Comparison of ENCODE assay signal across 26 mouse cellular contexts in genomic region chr15:90123999-90124398, GRCm38 (mm10).
DNase-seq lines count a peak whose midpoint lies in the region; ATAC-seq and TF ChIP-seq lines count a peak whose summit lies in the region.
"Had no signal": no experiment of that assay in that cellular context is flagged by ENCODE, and none has a peak within 500 bp of the region (broad histone marks: within the 10 kb centered on the region; RNA-seq: fewer than 3 reads in every experiment).

No protein-coding gene starts in this region.

- no peaks in the 10 kb centered on the region for H3K36me3 ChIP-seq in stomach, embryonic 14.5 days (ENCODE audit: control insufficient read depth, insufficient read depth, low read length)
- no peaks in the 10 kb centered on the region for H3K36me3 ChIP-seq in stomach, postnatal 0 days (ENCODE audit: control insufficient read depth, insufficient read depth, low read length)
- H3K36me3 ChIP-seq: embryonic facial prominence, embryonic 13.5 days; forebrain, embryonic 12.5 days; hindbrain, embryonic 12.5 days; liver, embryonic 13.5 days; stomach, embryonic 15.5 days had no signal

- WGBS in stomach, embryonic 14.5 days, result 85% methylated on average over 8 of the region's 8 CpGs
- WGBS in stomach, postnatal 0 days, result 80% methylated on average over 8 of the region's 8 CpGs

- ATAC-seq in stomach, embryonic 14.5 days (ENCODE audit: insufficient number of reproducible peaks, insufficient read depth, low FRiP score, low read depth), result 0 out of 2 replicates have a peak, but pooled peaks have one; percentile 37
- no peak for ATAC-seq in stomach, postnatal 0 days (ENCODE audit: low FRiP score, low TSS enrichment)
- no peak for ATAC-seq in megakaryocyte-erythroid progenitor cell, adult 5-6 weeks (replicated peaks; ENCODE audit: low FRiP score, low TSS enrichment, poor library complexity, severe bottlenecking)
- ATAC-seq: intestine, postnatal 0 days had no signal

- no peaks in the 10 kb centered on the region for H3K9me3 ChIP-seq in stomach, embryonic 14.5 days (ENCODE audit: control insufficient read depth, low read depth, low read length)
- no peaks in the 10 kb centered on the region for H3K9me3 ChIP-seq in stomach, postnatal 0 days (ENCODE audit: control insufficient read depth, low read length)
- H3K9me3 ChIP-seq: embryonic facial prominence, embryonic 13.5 days; forebrain, embryonic 12.5 days; hindbrain, embryonic 12.5 days; liver, embryonic 13.5 days; stomach, embryonic 15.5 days had no signal

- TF ChIP-seq CTCF in stomach, postnatal 0 days (IDR thresholded peaks at IDR 0.05; ENCODE audit: low read depth), result no peak

- TF ChIP-seq EP300 in stomach, postnatal 0 days (optimal IDR thresholded peaks at IDR 0.05), result no peak

- H3K4me2 ChIP-seq in stomach, embryonic 14.5 days (replicated peaks; ENCODE audit: low read depth, low read length), result no peak overlapping the region
- H3K4me2 ChIP-seq in stomach, postnatal 0 days (replicated peaks; ENCODE audit: low read depth), result no peak overlapping the region
- H3K4me2 ChIP-seq: embryonic facial prominence, embryonic 13.5 days; forebrain, embryonic 12.5 days; hindbrain, embryonic 12.5 days; liver, embryonic 13.5 days; stomach, embryonic 15.5 days had no signal

- H3K9ac ChIP-seq in stomach, embryonic 14.5 days (replicated peaks; ENCODE audit: low read depth, low read length), result no peak overlapping the region
- H3K9ac ChIP-seq in stomach, postnatal 0 days (ENCODE audit: low read length), result no peak overlapping the region
- H3K9ac ChIP-seq: embryonic facial prominence, embryonic 13.5 days; forebrain, embryonic 12.5 days; hindbrain, embryonic 12.5 days; liver, embryonic 13.5 days; stomach, embryonic 15.5 days had no signal

- no peak overlapping the region for H3K4me3 ChIP-seq in stomach, embryonic 14.5 days (ENCODE audit: low read depth, low read length)
- no peak overlapping the region for H3K4me3 ChIP-seq in stomach, postnatal 0 days (ENCODE audit: low read depth, low read length)
- H3K4me3 ChIP-seq: embryonic facial prominence, embryonic 13.5 days; erythroblast, embryonic 14.5 days; forebrain, embryonic 12.5 days; heart, adult 2 months; hindbrain, embryonic 12.5 days; liver, embryonic 13.5 days; stomach, embryonic 15.5 days had no signal

- H3K27me3 ChIP-seq in stomach, embryonic 14.5 days (ENCODE audit: control insufficient read depth, insufficient read depth, low read length), result no peaks in the 10 kb centered on the region
- H3K27me3 ChIP-seq in stomach, postnatal 0 days (ENCODE audit: control insufficient read depth, insufficient read depth, low read length), result no peaks in the 10 kb centered on the region
- H3K27me3 ChIP-seq: embryonic facial prominence, embryonic 13.5 days; hindbrain, embryonic 12.5 days; liver, embryonic 13.5 days; stomach, embryonic 15.5 days had no signal

- H3K27ac ChIP-seq in stomach, embryonic 14.5 days (ENCODE audit: low read length), result no peak overlapping the region
- no peak overlapping the region for H3K27ac ChIP-seq in stomach, postnatal 0 days (replicated peaks)
- H3K27ac ChIP-seq: embryonic facial prominence, embryonic 13.5 days; forebrain, embryonic 12.5 days; heart, adult 2 months; hindbrain, embryonic 12.5 days; liver, embryonic 13.5 days; stomach, embryonic 15.5 days had no signal

- intact Hi-C loops in left cerebral cortex, postnatal 4 days (cut with DNase I), result no loop called here
- intact Hi-C loops in left cerebral cortex, postnatal 25 days (cut with DNase I), result no loop called here

- peak; percentile 42 for DNase-seq in left cerebral cortex, adult 11 months (ENCODE audit: low spot score)
- no peak for DNase-seq in left cerebral cortex, postnatal 4 days
- no peak for DNase-seq in stomach, postnatal 0 days (ENCODE audit: low spot score)
- peak; percentile 7 to 89 for DNase-seq in left cerebral cortex, postnatal 25 days (ENCODE audit: low spot score in 2 of 2)
- no peak for DNase-seq in cerebellum, adult 9-10 months
- DNase-seq: adrenal gland, adult 2 months; cerebellum, adult 11-12 months; cerebellum, postnatal 14 days; gastrocnemius, postnatal 14 days; heart, adult 2 months; kidney, postnatal 36 days; liver, embryonic 13.5 days; lung, adult 2 months; lung, postnatal 14 days; midbrain, embryonic 14.5 days; retina, postnatal 1 day; thymus, adult 2 months; thymus, postnatal 4 days had no signal

- no peaks in the 10 kb centered on the region for H3K4me1 ChIP-seq in stomach, embryonic 14.5 days (ENCODE audit: control insufficient read depth, insufficient read depth, low read length)
- H3K4me1 ChIP-seq in stomach, postnatal 0 days (replicated peaks; ENCODE audit: control insufficient read depth, insufficient read depth), result no peaks in the 10 kb centered on the region
- H3K4me1 ChIP-seq: embryonic facial prominence, embryonic 13.5 days; hindbrain, embryonic 12.5 days; liver, embryonic 13.5 days; stomach, embryonic 15.5 days had no signal

Comparison
In these comparisons a context has a peak if more than half of its experiments do, and no peak if none do; other contexts are left out.
1. DNase-seq: peak in left cerebral cortex, adult 11 months (single experiment) and left cerebral cortex, postnatal 25 days (2 of 2); none in left cerebral cortex, postnatal 4 days (single experiment), stomach, postnatal 0 days (single experiment) and cerebellum, adult 9-10 months (single experiment).